ENCODE assay signal across 8 mouse cellular contexts in genomic region chr1:135510346-135510977, GRCm38 (mm10).
DNase-seq lines count a peak whose midpoint lies in the region; ATAC-seq and TF ChIP-seq lines count a peak whose summit lies in the region.

No protein-coding gene starts in this region.

- TF ChIP-seq CTCF in forebrain, postnatal 0 days (IDR thresholded peaks at IDR 0.05; ENCODE audit: low read depth) = no peak

- H3K36me3 ChIP-seq in forebrain, postnatal 0 days (ENCODE audit: insufficient read depth) = no peaks in the 10 kb centered on the region
- H3K36me3 ChIP-seq in intestine, embryonic 14.5 days (ENCODE audit: control insufficient read depth, insufficient read depth, low read length) = no peaks in the 10 kb centered on the region
- no peaks in the 10 kb centered on the region for H3K36me3 ChIP-seq in liver, embryonic 13.5 days

- no peaks in the 10 kb centered on the region for H3K9me3 ChIP-seq in forebrain, postnatal 0 days (ENCODE audit: low read length)
- no peaks in the 10 kb centered on the region for H3K9me3 ChIP-seq in intestine, embryonic 14.5 days (ENCODE audit: control insufficient read depth, low read length)
- no peaks in the 10 kb centered on the region for H3K9me3 ChIP-seq in liver, embryonic 13.5 days (replicated peaks)

- no peak for DNase-seq in frontal cortex, postnatal 14 days (ENCODE audit: low spot score in 2 of 2)
- peak; percentile 33 to 41 for DNase-seq in cerebellum, adult 18-20 months
- peak; percentile 73 for DNase-seq in forebrain, postnatal 0 days
- DNase-seq in intestine, embryonic 14.5 days (ENCODE audit: low spot score) = peak; percentile 76
- DNase-seq in liver, embryonic 13.5 days = no peak
- DNase-seq in naive thymus-derived CD4-positive, alpha-beta T cell, adult 2 months (ENCODE audit: low read depth) = peak; percentile 40
- peak; percentile 54 for DNase-seq in thymus, postnatal 4 days

- H3K9ac ChIP-seq in forebrain, postnatal 0 days = peak overlapping the region; percentile 69
- H3K9ac ChIP-seq in intestine, embryonic 14.5 days (ENCODE audit: low read length) = peak overlapping the region; percentile 49
- H3K9ac ChIP-seq in liver, embryonic 13.5 days = peak overlapping the region; percentile 50; the same call in 1 of the 2 replicates

- 5% methylated on average over 30 of the region's 30 CpGs for WGBS in forebrain, postnatal 0 days
- 2% methylated on average over 30 of the region's 30 CpGs for WGBS in intestine, embryonic 14.5 days
- WGBS in liver, embryonic 13.5 days (ENCODE audit: insufficient replicate concordance) = 4% methylated on average over 30 of the region's 30 CpGs

- peak overlapping the region; percentile 46 for H3K4me3 ChIP-seq in forebrain, postnatal 0 days (ENCODE audit: low read depth, low read length)
- H3K4me3 ChIP-seq in intestine, embryonic 14.5 days (ENCODE audit: low read depth, low read length) = peak overlapping the region; percentile 55
- H3K4me3 ChIP-seq in liver, embryonic 13.5 days (replicated peaks) = peak overlapping the region; percentile 51

- H3K4me1 ChIP-seq in forebrain, postnatal 0 days (ENCODE audit: insufficient read depth) = peaks cover 15% of the 10 kb centered on the region; the same call in 1 of the 2 replicates
- peaks cover 48% of the 10 kb centered on the region for H3K4me1 ChIP-seq in intestine, embryonic 14.5 days (replicated peaks; ENCODE audit: control insufficient read depth, insufficient read depth, low read length)
- peaks cover 30% of the 10 kb centered on the region for H3K4me1 ChIP-seq in liver, embryonic 13.5 days (replicated peaks)

- no peaks in the 10 kb centered on the region for H3K27me3 ChIP-seq in forebrain, postnatal 0 days (ENCODE audit: insufficient read depth, low read length)
- H3K27me3 ChIP-seq in intestine, embryonic 14.5 days (replicated peaks; ENCODE audit: control insufficient read depth, insufficient read depth, low read length) = no peaks in the 10 kb centered on the region
- H3K27me3 ChIP-seq in liver, embryonic 13.5 days = peaks cover 41% of the 10 kb centered on the region

- H3K4me2 ChIP-seq in forebrain, postnatal 0 days (ENCODE audit: low read depth) = peak overlapping the region; percentile 87
- H3K4me2 ChIP-seq in intestine, embryonic 14.5 days (ENCODE audit: low read length) = peak overlapping the region; percentile 88
- peak overlapping the region; percentile 57 for H3K4me2 ChIP-seq in liver, embryonic 13.5 days

- peak; percentile 85 for ATAC-seq in frontal cortex, adult (ENCODE audit: low TSS enrichment)
- peak; percentile 85 for ATAC-seq in forebrain, postnatal 0 days
- peak; percentile 67 for ATAC-seq in intestine, embryonic 14.5 days (replicated peaks; ENCODE audit: low FRiP score, low TSS enrichment, low read depth)
- ATAC-seq in liver, embryonic 13.5 days (ENCODE audit: low read depth) = peak; percentile 53

- peak overlapping the region; percentile 30 for H3K27ac ChIP-seq in forebrain, postnatal 0 days (ENCODE audit: low read depth, low read length)
- no peak overlapping the region for H3K27ac ChIP-seq in intestine, embryonic 14.5 days (ENCODE audit: low read depth)
- no peak overlapping the region for H3K27ac ChIP-seq in liver, embryonic 13.5 days

Comparison
In these comparisons a context has a peak if more than half of its experiments do, and no peak if none do; other contexts are left out.
1. DNase-seq: peak in cerebellum, adult 18-20 months (2 of 2), forebrain, postnatal 0 days (single experiment), intestine, embryonic 14.5 days (single experiment), naive thymus-derived CD4-positive, alpha-beta T cell, adult 2 months (single experiment) and thymus, postnatal 4 days (single experiment); none in frontal cortex, postnatal 14 days (0 of 2) and liver, embryonic 13.5 days (single experiment).
2. Peak in every context shown above with its lines, with median percentiles within 50 percentile points of each other: ATAC-seq, H3K4me2 ChIP-seq, H3K4me3 ChIP-seq and H3K9ac ChIP-seq.